Mouse (Mus musculus) midbrain, embryonic 14.5 days (tissue): ENCODE data around the gene Gm10644. TPM values are rescaled to one million over a fixed set of nuclear protein-coding genes. Genes with fewer than 3 reads are reported as not detected.
A peak's percentile ranks its signal among the peaks of the same experiment; 100 is the strongest.

ENCODE experiments used
- ATAC-seq: fragments of 200-750 bp; cut with Nextera tagmentation; 2 replicates; pipeline ENCODE4 v1.8.0; 2017; ENCODE audit warnings: moderate number of reproducible peaks, moderate library complexity; ENCODE audit not compliant: low FRiP score, low TSS enrichment
- DNase-seq: peaks from one replicate; pipeline ENCODE4 v3.0.0-alpha.2; 2015
- H3K27ac ChIP-seq: fragments of 300-500 bp; sonication (generic); replicated peaks from 2 replicates; pipeline ENCODE4 v1.5.1; 2014; ENCODE audit warnings: mild to moderate bottlenecking, low read depth, low read length, moderate library complexity
- H3K27me3 ChIP-seq: fragments of 300-500 bp; sonication (generic); 2 replicates; pipeline ENCODE4 v1.6.1; 2014; ENCODE audit warnings: low read length, control low read depth, mixed read lengths; ENCODE audit not compliant: control insufficient read depth, insufficient read depth
- H3K36me3 ChIP-seq: fragments of 300-500 bp; sonication (generic); 2 replicates; pipeline ENCODE4 v1.6.1; 2014; ENCODE audit warnings: low read length, control low read depth; ENCODE audit not compliant: control insufficient read depth, insufficient read depth
- H3K4me1 ChIP-seq: fragments of 300-500 bp; sonication (generic); 2 replicates; pipeline ENCODE4 v1.6.1; 2014; ENCODE audit warnings: mild to moderate bottlenecking, antibody characterized with exemption, low read length, control low read depth; ENCODE audit not compliant: control insufficient read depth, insufficient read depth
- H3K4me2 ChIP-seq: fragments of 300-500 bp; sonication (generic); 2 replicates; pipeline ENCODE4 v1.6.1; 2014; ENCODE audit warnings: mild to moderate bottlenecking, low read length, moderate library complexity
- H3K4me3 ChIP-seq: fragments of 300-500 bp; sonication (generic); replicated peaks from 2 replicates; pipeline ENCODE4 v1.5.1; 2014; ENCODE audit warnings: low read depth, low read length
- H3K9ac ChIP-seq: fragments of 300-500 bp; sonication (generic); replicated peaks from 2 replicates; pipeline ENCODE4 v1.6.1; 2014; ENCODE audit warnings: mild to moderate bottlenecking, low read length, moderate library complexity
- H3K9me3 ChIP-seq: fragments of 300-500 bp; sonication (generic); 2 replicates; pipeline ENCODE4 v1.6.1; 2016; ENCODE audit warnings: low read length, control low read depth, mixed read lengths; ENCODE audit not compliant: control insufficient read depth
- WGBS: fragments of 180-500 bp; shearing (Covaris S2); extraction: QIAGEN DNeasy Blood & Tissue Kit; methylation state at CpG from one replicate; pipeline ENCODE4 v1.1.7; 2014; 5-methylcytosine and 5-hydroxymethylcytosine counted together
- polyA plus RNA-seq: library from polyadenylated mRNA; unstranded; fragments of >200 nt; fragmentation: Nextera tagmentation; extraction: Ambion mirVana; gene quantifications from 2 replicates; pipeline ENCODE4 v1.2.1, GENCODE M21; 2014

The Gm10644 gene
- polyA plus RNA-seq, 1 experiment from 2014 or later = 1.0 TPM

DNA sequence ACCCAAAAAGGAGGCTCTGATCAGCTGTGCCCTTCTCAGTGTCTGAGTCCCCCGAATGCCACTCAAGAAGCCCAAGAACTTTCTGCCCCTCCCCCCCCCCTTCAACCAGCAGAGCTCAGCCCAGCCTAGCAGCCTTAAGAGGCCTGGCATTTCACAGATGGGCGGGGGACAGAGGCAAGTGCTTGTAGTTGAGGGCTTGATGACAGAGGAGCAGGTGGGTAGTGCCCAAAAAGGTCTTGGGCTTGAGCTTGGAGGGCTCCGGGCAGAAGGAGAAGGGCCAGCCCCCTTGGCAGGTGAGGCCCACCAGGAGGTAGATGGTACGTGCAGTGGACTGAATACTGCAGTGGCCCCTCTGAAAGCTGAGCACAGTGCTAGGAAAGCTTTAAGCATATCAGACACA is 19.5 kb upstream of the Gm10644 start:
- peaks cover 26% of the 10 kb centered on the region for H3K4me1 ChIP-seq
- H3K27ac ChIP-seq = no peak overlapping the region
- H3K4me2 ChIP-seq = peak overlapping the region; percentile 97
- ATAC-seq (no peak), DNase-seq (no peak)
- no peaks in the 10 kb centered on the region for H3K9me3 ChIP-seq
- no peak overlapping the region for H3K4me3 ChIP-seq
- no peaks in the 10 kb centered on the region for H3K27me3 ChIP-seq
- peak overlapping the region; percentile 85; the same call in 1 of the 2 replicates for H3K9ac ChIP-seq
- 81% methylated on average over 4 of the region's 4 CpGs for WGBS
- H3K36me3 ChIP-seq = peaks cover 4% of the 10 kb centered on the region; the same call in 1 of the 2 replicates

DNA sequence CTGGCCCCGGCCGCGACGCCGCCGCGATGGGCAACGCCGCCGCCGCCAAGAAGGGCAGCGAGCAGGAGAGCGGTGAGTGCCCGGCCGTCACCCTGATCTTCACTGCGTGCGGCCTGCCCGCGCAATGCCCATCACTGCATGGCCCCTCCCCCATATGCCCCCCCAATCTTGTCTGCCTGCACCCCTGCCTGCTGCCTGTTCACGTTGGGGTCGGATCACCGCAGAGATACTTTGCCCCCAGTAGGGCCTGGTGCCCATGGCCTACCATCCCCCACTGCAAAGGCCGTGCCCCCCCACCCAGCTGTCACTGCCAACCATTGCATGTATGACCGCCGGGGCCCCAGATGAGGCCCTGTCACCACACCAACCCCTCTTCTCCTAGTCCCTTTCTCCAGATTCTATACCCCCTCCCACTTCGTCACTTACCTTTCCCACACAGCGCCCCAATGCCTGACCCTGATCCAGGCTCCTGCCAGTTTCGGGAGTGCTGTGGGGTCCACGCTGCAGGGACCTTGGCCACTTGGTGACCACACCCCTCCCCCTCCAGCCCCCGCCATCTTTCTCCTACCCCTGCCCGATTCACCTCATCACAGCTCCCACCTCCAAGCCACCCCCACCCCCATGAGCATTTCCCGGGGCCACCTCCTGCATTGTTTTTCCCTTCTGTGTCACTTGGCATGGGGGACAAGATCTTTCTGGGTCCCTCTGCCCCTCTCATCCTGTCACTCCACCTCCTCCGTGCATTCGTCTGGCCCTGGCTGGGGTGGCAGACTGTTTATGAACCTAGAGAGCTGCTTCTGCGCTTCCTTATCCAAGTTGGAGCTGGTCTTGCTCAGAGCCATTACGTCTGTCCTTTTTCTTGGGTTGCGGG is 18.4 kb upstream of the Gm10644 start:
- H3K36me3 ChIP-seq = peaks cover 4% of the 10 kb centered on the region; the same call in 1 of the 2 replicates
- peak overlapping the region; percentile 97 for H3K4me2 ChIP-seq
- H3K27me3 ChIP-seq = no peaks in the 10 kb centered on the region
- no peaks in the 10 kb centered on the region for H3K9me3 ChIP-seq
- peak overlapping the region; percentile 85 for H3K9ac ChIP-seq
- 3% methylated on average over 37 of the region's 37 CpGs for WGBS
- H3K4me1 ChIP-seq = peaks cover 26% of the 10 kb centered on the region
- peak; percentile 26 for DNase-seq
- ATAC-seq = peak; percentile 29
- H3K27ac ChIP-seq = peak overlapping the region; percentile 85
- peak overlapping the region; percentile 94 for H3K4me3 ChIP-seq

DNA sequence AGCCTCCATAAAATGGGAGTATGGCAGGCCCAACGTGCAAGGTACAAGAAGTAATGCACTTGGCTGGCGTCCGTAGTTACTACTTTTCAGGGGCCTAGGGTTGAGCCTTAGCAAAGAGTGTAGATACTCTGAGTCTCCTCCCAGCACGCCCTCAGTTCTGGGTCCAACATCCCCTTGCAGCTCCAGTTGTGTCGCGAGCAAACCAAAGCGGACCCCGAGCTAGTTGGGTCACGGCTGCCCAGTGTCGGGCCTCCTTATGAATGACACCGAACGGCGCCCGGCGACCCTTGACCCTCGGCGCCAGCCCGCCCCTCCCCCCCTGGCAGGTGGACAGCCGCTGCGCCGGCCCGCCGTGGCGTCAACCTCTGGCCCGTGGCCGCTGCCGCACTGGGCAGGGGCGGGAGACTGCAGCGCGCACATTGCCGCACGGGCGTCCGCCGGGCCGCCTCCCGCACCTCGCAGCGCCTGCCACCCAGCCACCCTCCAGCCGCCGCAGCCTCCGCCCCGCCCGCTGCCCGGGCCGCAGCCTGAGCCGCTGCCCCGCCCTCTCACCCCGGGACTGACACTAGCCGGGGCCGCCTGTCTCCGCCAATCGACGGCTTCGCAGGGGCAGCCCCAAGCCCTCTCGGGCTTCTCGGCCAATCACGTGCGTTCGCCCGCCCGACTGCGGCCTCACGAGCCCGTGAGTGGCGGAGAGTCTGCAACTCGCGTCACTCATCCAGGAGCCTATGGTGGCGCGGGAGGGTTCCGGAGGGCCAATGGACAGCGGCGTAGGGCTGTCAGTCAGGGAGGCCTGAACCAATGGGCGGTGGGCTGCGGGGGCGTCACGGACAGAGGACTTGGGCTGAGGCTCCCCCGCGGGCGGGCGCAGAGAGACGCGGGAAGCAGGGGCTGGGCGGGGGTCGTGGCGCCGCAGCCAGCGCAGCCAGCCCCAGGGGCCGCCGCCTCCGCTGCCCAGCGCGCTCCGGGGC is 17.4 kb upstream of the Gm10644 start, which contains the start of gene Prkaca:
Gene Prkaca (plus strand): TSS at position 844 of the 971 bp plus-strand sequence.
- ATAC-seq (peak; percentile 100), DNase-seq (peak; percentile 99)
- H3K9ac ChIP-seq = peak within 1 kb of the TSS; percentile 85
- H3K4me1 ChIP-seq = peaks cover 23% of the 10 kb centered on the region
- H3K4me2 ChIP-seq = peak within 1 kb of the TSS; percentile 97
- H3K27me3 ChIP-seq = no peaks in the 10 kb centered on the region
- WGBS = under 1% methylated on average over 92 of the region's 94 CpGs
- H3K4me3 ChIP-seq = peak within 1 kb of the TSS; percentile 94
- H3K36me3 ChIP-seq = no peaks in the 10 kb centered on the region
- H3K27ac ChIP-seq = peak within 1 kb of the TSS; percentile 85
- H3K9me3 ChIP-seq = no peaks in the 10 kb centered on the region

DNA sequence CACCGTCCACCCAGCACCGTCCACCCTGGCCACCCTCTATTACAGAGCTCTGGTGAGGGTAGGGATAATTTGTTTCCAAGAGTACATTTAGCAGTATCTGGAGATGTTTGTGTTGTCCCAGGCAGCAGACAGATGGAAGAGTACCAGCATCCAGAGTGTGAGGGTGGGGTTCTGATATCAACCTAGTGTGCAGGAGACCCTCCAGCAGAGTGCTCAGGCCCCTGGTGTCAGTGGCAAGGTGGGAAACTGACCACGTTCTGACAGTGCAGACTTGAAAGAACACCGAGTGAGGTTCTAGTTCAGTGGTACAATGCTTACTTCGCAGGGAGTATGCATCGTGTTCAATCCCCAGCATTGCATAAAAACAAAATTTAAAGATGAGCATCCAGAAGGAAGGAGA is 16.7 kb upstream of the Gm10644 start:
- peak overlapping the region; percentile 94 for H3K4me3 ChIP-seq
- no peak overlapping the region for H3K27ac ChIP-seq
- peak overlapping the region; percentile 85 for H3K9ac ChIP-seq

DNA sequence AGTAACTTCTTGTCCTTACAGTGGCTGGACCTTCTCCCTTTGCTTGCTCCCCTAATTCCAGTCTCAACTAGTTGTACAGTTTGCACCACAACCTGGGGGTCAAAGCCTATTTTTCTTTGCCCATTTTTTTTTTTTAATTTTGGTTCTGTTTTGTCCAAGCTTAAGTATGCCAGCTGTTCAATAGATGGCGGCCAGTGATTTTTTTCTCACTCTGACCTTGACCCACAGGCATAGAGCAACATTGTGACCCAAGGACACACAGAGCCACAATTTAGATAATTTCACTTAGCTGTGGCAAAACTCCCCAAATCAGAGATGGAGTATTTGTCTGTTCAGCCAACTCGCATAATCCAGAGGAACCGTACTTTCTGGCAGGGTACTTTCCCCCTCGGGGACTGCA is 16.1 kb upstream of the Gm10644 start:
- Histone ChIP-seq H3K4me3 (no peak overlapping the region), H3K36me3 (no peaks in the 10 kb centered on the region), H3K4me2 (no peak overlapping the region), H3K9me3 (no peaks in the 10 kb centered on the region), H3K27ac (no peak overlapping the region), H3K4me1 (peaks cover 19% of the 10 kb centered on the region), H3K27me3 (no peaks in the 10 kb centered on the region), H3K9ac (no peak overlapping the region)
- no peak for DNase-seq
- no peak for ATAC-seq
- WGBS = 90% methylated on average over 4 of the region's 4 CpGs

More for the DNA sequence above, 16.7 kb upstream of the Gm10644 start:
- no peaks in the 10 kb centered on the region for H3K9me3 ChIP-seq
- 67% methylated on average over 6 of the region's 6 CpGs for WGBS
- no peaks in the 10 kb centered on the region for H3K27me3 ChIP-seq
- DNase-seq (no peak), ATAC-seq (no peak)
- H3K36me3 ChIP-seq = no peaks in the 10 kb centered on the region
- peak overlapping the region; percentile 82 for H3K4me2 ChIP-seq
- H3K4me1 ChIP-seq = peaks cover 19% of the 10 kb centered on the region

DNA sequence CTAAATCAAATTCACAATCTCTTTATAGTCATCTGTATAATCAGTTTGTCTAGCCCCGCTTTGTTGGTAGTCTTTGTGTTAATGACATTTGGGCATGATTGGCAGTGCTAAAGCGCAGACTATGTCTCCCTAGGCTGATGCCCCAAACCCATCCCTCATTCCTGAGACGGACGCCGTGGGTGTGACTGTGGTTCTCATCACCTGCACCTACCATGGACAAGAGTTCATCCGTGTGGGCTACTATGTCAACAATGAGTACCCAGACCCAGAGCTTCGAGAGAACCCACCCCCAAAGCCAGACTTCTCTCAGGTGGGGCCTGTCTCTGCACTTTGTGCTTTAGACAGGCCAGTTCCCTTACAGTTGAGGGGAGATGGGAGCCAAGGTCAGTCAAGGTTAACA is 12.7 kb upstream of the Gm10644 start:
- Histone ChIP-seq H3K36me3 (0 out of 2 replicates have a peak, but pooled peaks cover 3% of the 10 kb centered on the region), H3K9me3 (no peaks in the 10 kb centered on the region), H3K4me3 (no peak overlapping the region), H3K27ac (no peak overlapping the region), H3K27me3 (no peaks in the 10 kb centered on the region), H3K4me1 (peaks cover 4% of the 10 kb centered on the region; the same call in 1 of the 2 replicates), H3K9ac (no peak overlapping the region), H3K4me2 (no peak overlapping the region)
- no peak for DNase-seq
- WGBS = 94% methylated on average over 7 of the region's 7 CpGs
- no peak for ATAC-seq

DNA sequence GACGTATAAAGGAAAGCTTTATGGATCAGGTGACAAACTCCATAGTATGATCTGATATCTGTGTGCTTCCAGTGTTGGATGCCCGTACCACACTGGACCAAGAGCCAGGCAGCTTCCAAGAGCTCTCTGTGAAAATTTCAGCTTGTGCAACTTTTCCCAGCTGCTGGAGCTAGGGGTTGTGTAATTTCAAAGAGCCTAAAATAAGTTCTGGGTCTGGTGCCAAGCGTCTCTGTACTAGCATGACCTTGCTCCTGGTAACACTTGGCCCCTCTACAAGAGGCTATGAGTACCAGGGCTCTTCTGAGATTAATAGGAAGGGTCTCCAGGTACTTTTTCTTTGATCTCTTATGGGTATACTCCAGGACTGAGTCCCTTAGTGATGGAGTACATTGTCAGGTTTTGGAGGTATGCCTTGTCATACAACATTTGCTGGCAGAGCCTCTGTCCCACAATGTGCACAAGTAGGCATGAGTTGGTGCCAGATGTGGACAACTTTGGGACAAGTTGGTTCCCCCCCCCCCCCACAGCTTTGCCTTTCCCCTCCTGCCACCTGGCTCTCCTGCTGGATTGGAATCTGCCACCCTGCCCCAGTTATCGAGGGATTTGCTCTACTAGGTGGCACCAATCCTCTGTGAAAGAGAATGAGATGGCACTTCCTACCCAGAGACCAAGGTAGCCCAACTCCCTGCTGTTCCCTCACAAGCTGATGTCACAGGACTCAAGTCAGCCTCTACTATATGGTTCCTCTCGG is 9.2 kb upstream of the Gm10644 start:
- ATAC-seq = no peak
- 91% methylated on average over 5 of the region's 5 CpGs for WGBS
- H3K4me2 ChIP-seq = no peak overlapping the region
- H3K36me3 ChIP-seq = 0 out of 2 replicates have a peak, but pooled peaks cover 3% of the 10 kb centered on the region
- no peak overlapping the region for H3K4me3 ChIP-seq
- no peak overlapping the region for H3K9ac ChIP-seq
- no peaks in the 10 kb centered on the region for H3K9me3 ChIP-seq
- no peaks in the 10 kb centered on the region for H3K27me3 ChIP-seq
- no peak for DNase-seq
- H3K4me1 ChIP-seq = no peaks in the 10 kb centered on the region
- no peak overlapping the region for H3K27ac ChIP-seq

DNA sequence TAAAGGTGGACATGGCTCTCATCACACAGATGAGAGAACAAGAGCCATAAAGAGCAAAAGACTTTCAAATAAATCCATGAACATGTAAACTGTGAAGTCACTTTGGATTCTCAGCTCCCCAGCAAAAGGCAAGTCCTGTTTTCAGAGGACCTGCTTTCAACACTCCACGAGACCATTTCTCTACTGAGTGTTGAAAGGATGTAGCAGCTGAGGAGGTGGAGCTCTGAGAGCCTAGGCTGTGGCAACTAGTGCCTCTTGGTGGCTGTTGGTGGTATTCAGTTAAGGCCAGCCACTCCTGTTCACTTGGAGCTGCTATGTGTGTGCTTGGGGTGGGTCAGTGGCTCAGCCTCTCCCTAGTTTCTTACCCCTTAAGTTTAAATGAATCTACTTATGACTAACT is 1.8 kb upstream of the Gm10644 start:
- Histone ChIP-seq H3K4me2 (peak overlapping the region; percentile 94; the same call in 1 of the 2 replicates), H3K9ac (no peak overlapping the region), H3K27ac (no peak overlapping the region), H3K27me3 (no peaks in the 10 kb centered on the region), H3K36me3 (no peaks in the 10 kb centered on the region), H3K4me3 (no peak overlapping the region), H3K4me1 (peaks cover 8% of the 10 kb centered on the region), H3K9me3 (no peaks in the 10 kb centered on the region)
- ATAC-seq = no peak
- 44% methylated on average over 1 of the region's 1 CpGs for WGBS
- DNase-seq = no peak
